Mouse (Mus musculus) macrophage (primary cell): ENCODE results near the gene Aicda. TPM values are rescaled to one million over a fixed set of nuclear protein-coding genes. Genes with fewer than 3 reads are reported as not detected.
A peak's percentile ranks its signal among the peaks of the same experiment; 100 is the strongest.
"Not testable (repeated sequence)": the region's sequence is repeated elsewhere in the genome, so short reads cannot be mapped to it uniquely, and the experiment has no call there.

ENCODE experiments used
- H3K27ac ChIP-seq: fragments of 350-480 bp; formaldehyde crosslinking; 2 replicates; pipeline ENCODE4 v1.9.0; 2021
- H3K36me3 ChIP-seq: fragments of 350-480 bp; formaldehyde crosslinking; 2 replicates; pipeline ENCODE4 v1.9.0; 2021; ENCODE audit errors: inconsistent target
- H3K4me3 ChIP-seq: fragments of 350-480 bp; formaldehyde crosslinking; 2 replicates; pipeline ENCODE4 v1.9.0; 2021; ENCODE audit errors: inconsistent target
- H3K79me2 ChIP-seq: fragments of 350-480 bp; formaldehyde crosslinking; 2 replicates; pipeline ENCODE4 v1.9.0; 2021; ENCODE audit errors: inconsistent target
- WGBS: methylation state at CpG from one replicate; pipeline ENCODE4 v1.1.7; 2026; ENCODE audit warnings: inconsistent platforms; ENCODE audit not compliant: missing documents; 5-methylcytosine and 5-hydroxymethylcytosine counted together
- polyA plus RNA-seq: library from polyadenylated mRNA; stranded (reverse); fragments of 250-400 nt; gene quantifications from 3 replicates; pipeline ENCODE4 v1.2.4, GENCODE M21; 2018; ENCODE audit warnings: inconsistent platforms

Gene Aicda
- polyA plus RNA-seq, 1 experiment from 2014 or later: 0.13 TPM

GRCm38 (mm10) chr6:122569762-122570161, 16.2 kb downstream of the Aicda start:
- Histone ChIP-seq H3K36me3 (no peaks in the 10 kb centered on the region), H3K4me3 (no peak overlapping the region), H3K27ac (peak overlapping the region; percentile 95), H3K79me2 (no peaks in the 10 kb centered on the region)
- 57% methylated on average over 1 of the region's 1 CpGs for WGBS

- WGBS: 9% methylated on average over 8 of the region's 8 CpGs
- Histone ChIP-seq H3K36me3 (no peaks in the 10 kb centered on the region), H3K27ac (peak overlapping the region; percentile 95), H3K4me3 (no peak overlapping the region), H3K79me2 (no peaks in the 10 kb centered on the region)
Measured at GRCm38 (mm10) chr6:122570695-122571616, 17.4 kb downstream of the Aicda start.

DNA sequence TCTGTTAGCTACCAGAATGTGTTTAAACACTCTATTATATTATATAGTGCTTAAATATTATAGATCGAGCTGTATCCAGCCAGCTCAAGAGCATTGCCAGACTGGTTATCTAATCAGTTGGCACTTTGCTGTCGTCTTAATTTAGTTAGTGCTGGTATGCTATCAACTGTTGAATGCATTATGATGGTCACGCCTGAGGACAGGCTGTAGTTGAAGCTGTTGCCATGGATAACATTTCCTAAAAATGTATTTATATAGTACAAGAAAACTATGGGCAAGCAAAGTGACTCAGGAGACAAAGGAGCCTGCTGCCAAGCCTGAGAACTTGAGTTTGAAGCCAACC, 18.0 kb downstream of the Aicda start:
- Histone ChIP-seq H3K4me3 (no peak overlapping the region), H3K79me2 (no peaks in the 10 kb centered on the region), H3K36me3 (no peaks in the 10 kb centered on the region), H3K27ac (peak overlapping the region; percentile 95)
- WGBS: 51% methylated on average over 3 of the region's 3 CpGs

DNA sequence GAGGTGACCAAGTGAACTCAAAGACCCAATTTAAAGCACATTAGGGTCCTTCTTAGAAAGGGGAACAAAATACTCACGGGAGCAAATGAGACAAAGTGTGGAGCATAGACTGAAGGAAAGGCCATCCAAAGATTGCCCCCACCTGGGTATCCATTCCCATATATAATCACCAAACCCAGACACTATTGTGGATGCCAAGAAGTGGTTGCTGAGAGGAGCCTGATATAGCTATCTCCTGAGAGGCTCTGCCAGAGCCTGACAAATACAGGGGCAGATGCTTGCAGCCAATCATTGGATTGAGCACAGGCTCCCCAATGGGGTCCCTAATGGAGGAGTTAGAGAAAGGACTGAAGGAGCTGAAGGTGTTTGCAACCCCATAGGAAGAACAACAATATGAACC, 21.4 kb downstream of the Aicda start:
- H3K79me2 ChIP-seq, H3K4me3 ChIP-seq, H3K27ac ChIP-seq: not testable (repeated sequence)
- WGBS: 100% methylated on average over 1 of the region's 1 CpGs
- H3K36me3 ChIP-seq: peaks cover 19% of the 10 kb centered on the region

DNA sequence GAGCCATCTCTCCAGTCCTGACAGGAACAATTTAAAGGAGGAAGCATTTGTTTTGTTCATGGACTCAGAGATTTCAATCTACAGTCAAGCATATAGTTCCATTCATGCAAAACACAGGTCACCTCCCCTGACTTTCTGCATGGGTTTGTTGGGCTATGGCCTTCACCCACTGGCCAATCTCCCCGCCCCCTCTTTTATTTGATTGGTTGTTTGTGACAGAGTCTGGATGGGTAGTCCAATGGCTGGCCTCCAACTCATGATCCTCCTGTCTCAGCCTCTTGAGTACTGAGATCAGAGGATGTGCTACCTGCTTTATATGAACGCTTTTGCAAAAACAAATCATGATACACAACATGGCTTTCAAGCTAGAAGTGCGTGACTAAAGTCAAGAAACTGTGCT, 23.4 kb downstream of the Aicda start:
- 100% methylated on average over 2 of the region's 3 CpGs for WGBS
- no peaks in the 10 kb centered on the region for H3K79me2 ChIP-seq
- H3K36me3 ChIP-seq: peaks cover 35% of the 10 kb centered on the region
- H3K4me3 ChIP-seq: no peak overlapping the region
- H3K27ac ChIP-seq: no peak overlapping the region

GRCm38 (mm10) chr6:122579086-122579485, 25.5 kb downstream of the Aicda start:
- Histone ChIP-seq H3K4me3 (no peak overlapping the region), H3K36me3 (peaks cover 35% of the 10 kb centered on the region), H3K79me2 (no peaks in the 10 kb centered on the region), H3K27ac (no peak overlapping the region)
- 86% methylated on average over 1 of the region's 1 CpGs for WGBS

GRCm38 (mm10) chr6:122591027-122591758, 37.6 kb downstream of the Aicda start:
- 91% methylated on average over 11 of the region's 13 CpGs for WGBS
- Histone ChIP-seq H3K27ac (no peak overlapping the region), H3K79me2 (peaks cover 88% of the 10 kb centered on the region), H3K4me3 (no peak overlapping the region), H3K36me3 (peaks cover 72% of the 10 kb centered on the region)

DNA sequence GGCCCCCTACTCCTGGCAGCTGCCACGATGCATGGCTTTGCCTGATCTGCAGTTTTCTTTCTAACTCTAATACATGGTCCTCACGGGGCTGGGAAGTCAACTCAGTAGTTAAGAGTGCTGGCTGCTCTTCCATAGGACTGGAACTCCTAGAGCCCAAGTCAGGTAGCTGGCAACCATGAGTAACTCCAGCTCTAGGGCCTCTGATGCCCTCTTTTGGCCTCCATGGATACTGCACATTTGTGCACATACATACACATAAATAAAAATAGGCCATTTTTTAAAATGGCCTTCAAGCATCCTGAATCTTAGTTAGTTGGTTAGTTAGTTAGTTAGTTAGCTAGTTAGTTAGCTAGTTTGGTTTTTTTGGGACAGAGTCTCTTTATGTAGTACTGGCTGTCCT, 39.3 kb downstream of the Aicda start:
- H3K27ac ChIP-seq: peak overlapping the region; percentile 28
- H3K79me2 ChIP-seq: peaks cover 99% of the 10 kb centered on the region
- no peak overlapping the region for H3K4me3 ChIP-seq
- WGBS: 88% methylated on average over 2 of the region's 2 CpGs
- H3K36me3 ChIP-seq: peaks cover 59% of the 10 kb centered on the region

- Histone ChIP-seq H3K4me3 (peak overlapping the region; percentile 77; the same call in 1 of the 2 replicates), H3K27ac (peak overlapping the region; percentile 99), H3K36me3 (peaks cover 42% of the 10 kb centered on the region), H3K79me2 (peaks cover 100% of the 10 kb centered on the region)
- 48% methylated on average over 7 of the region's 7 CpGs for WGBS
Measured at GRCm38 (mm10) chr6:122595637-122596036, 42.0 kb downstream of the Aicda start.

- WGBS: 90% methylated on average over 3 of the region's 7 CpGs
- H3K27ac ChIP-seq: peak overlapping the region; percentile 99
- H3K4me3 ChIP-seq: peak overlapping the region; percentile 77; the same call in 1 of the 2 replicates
- H3K79me2 ChIP-seq: peaks cover 100% of the 10 kb centered on the region
- H3K36me3 ChIP-seq: peaks cover 34% of the 10 kb centered on the region
Measured at GRCm38 (mm10) chr6:122596608-122597007, 43.0 kb downstream of the Aicda start.

DNA sequence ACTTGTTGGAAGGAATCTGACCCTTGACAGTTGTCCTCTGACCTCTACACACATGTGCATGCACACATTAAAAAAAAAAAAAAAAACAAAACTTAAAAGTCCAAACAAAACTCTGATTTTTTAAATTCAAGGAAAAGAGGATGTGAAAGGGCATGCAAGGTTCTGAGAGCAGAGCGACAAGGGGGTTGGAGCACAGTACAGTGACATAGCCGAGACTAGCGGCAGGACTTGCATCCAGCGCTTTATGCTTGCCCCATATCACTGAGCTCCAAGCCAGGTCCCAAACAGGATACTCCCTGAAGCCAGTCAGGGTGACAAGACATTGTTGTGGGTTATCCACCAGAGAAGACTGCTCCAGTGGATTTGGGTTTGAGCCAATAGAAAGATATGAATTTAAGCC, 44.4 kb downstream of the Aicda start:
- H3K36me3 ChIP-seq: peaks cover 20% of the 10 kb centered on the region
- peaks cover 91% of the 10 kb centered on the region for H3K79me2 ChIP-seq
- peak overlapping the region; percentile 77 for H3K4me3 ChIP-seq
- 46% methylated on average over 4 of the region's 4 CpGs for WGBS
- peak overlapping the region; percentile 99 for H3K27ac ChIP-seq

GRCm38 (mm10) chr6:122598436-122598835, 44.8 kb downstream of the Aicda start:
- Histone ChIP-seq H3K4me3 (peak overlapping the region; percentile 77), H3K79me2 (peaks cover 88% of the 10 kb centered on the region), H3K36me3 (peaks cover 18% of the 10 kb centered on the region), H3K27ac (peak overlapping the region; percentile 99)
- 93% methylated on average over 6 of the region's 6 CpGs for WGBS

GRCm38 (mm10) chr6:122599054-122599737, 45.6 kb downstream of the Aicda start:
- 67% methylated on average over 9 of the region's 9 CpGs for WGBS
- peak overlapping the region; percentile 77 for H3K4me3 ChIP-seq
- H3K27ac ChIP-seq: peak overlapping the region; percentile 99
- H3K79me2 ChIP-seq: peaks cover 87% of the 10 kb centered on the region
- H3K36me3 ChIP-seq: peaks cover 10% of the 10 kb centered on the region; the same call in 1 of the 2 replicates

DNA sequence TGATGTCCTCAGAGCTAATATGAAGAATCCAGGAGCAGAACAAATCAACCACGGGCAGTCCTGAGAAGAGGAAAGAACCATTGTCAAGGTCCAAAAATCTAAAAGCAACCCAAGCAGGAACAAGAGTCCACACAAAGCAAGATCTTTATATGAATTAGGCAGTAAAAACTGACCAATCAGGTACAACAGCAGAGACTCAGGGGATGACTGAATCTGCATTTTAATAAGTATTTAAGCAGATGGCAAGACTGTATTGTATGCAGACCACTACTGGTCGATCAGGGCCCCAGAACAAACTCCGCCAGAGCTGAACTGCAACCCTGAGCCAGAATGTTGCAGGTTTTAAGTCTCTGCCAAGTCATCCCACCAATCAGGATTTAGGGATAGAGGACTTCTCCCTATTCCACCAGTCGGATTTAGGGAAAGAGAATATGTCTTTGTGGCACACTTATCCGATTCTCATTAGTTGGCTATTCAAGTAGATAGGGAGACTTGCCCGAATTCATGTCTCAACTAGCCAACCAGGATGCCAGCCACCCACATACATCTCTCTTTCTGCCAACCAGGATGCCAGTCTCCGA, 46.6 kb downstream of the Aicda start:
- WGBS: 96% methylated on average over 5 of the region's 7 CpGs
- Histone ChIP-seq H3K79me2 (peaks cover 78% of the 10 kb centered on the region), H3K36me3 (peaks cover 5% of the 10 kb centered on the region; the same call in 1 of the 2 replicates), H3K27ac (peak overlapping the region; percentile 99), H3K4me3 (peak overlapping the region; percentile 77)
